ENCODE assay signal across 11 mouse cellular contexts in the genomic region with DNA sequence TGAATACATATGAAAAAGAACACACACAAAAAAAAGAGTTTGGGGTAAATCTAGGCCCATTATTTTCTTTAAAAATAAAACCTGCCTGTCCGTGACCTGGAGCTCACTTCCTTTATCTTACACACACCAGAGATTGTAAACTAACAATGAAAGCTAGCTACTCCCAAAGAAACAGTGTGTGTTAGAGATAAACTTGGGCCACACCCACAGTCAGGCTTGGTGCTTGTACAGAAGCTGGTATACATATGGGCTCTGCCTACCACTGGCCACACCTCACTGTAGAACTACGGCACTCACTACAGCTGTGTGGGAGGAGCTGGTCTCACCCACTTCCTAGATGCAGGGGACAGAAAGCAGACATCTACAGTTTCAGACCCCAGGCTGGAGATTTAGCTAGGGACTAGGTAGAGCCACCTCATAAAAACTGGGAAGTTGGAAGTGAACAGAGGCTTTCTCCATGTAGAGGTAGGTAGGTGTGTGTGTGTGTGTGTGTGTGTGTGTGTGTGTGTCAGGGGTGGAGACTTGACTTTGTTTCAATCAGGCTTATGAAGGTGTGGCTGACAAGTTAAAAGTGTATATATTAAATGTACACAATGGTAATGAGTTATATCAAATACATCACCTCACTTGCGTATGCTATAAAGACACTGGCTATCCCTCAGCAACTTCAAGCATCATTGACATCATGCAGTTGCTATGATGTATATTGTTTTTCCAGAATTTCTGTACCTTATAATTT. TPM values are rescaled to one million over a fixed set of nuclear protein-coding genes. Genes with fewer than 3 reads are reported as not detected.
DNase-seq lines count a peak whose midpoint lies in the region; ATAC-seq lines count a peak whose summit lies in the region.
"Had no signal": no experiment of that assay in that cellular context is flagged by ENCODE, and none has a peak within 500 bp of the region (broad histone marks: within the 10 kb centered on the region; RNA-seq: fewer than 3 reads in every experiment).

No protein-coding gene starts in this region.

- no peaks in the 10 kb centered on the region for H3K36me3 ChIP-seq in lung, embryonic 15.5 days
- no peaks in the 10 kb centered on the region for H3K36me3 ChIP-seq in liver, embryonic 15.5 days (replicated peaks)
- H3K36me3 ChIP-seq in forebrain, embryonic 13.5 days (ENCODE audit: poor library complexity, severe bottlenecking), result peaks cover 4% of the 10 kb centered on the region; the same call in 1 of the 2 replicates

- H3K27me3 ChIP-seq in lung, embryonic 15.5 days, result no peaks in the 10 kb centered on the region
- H3K27me3 ChIP-seq in liver, embryonic 15.5 days, result no peaks in the 10 kb centered on the region
- H3K27me3 ChIP-seq in forebrain, embryonic 13.5 days, result no peaks in the 10 kb centered on the region
- H3K27me3 ChIP-seq: Patski had no signal

- ATAC-seq in lung, embryonic 15.5 days (ENCODE audit: borderline replicate concordance, extremely low read depth, low FRiP score, low TSS enrichment), result peak; percentile 49; the same call in 1 of the 2 replicates
- peak; percentile 100 for ATAC-seq in liver, embryonic 15.5 days (ENCODE audit: insufficient read depth)
- no peak for ATAC-seq in forebrain, embryonic 13.5 days
- ATAC-seq: Patski had no signal

- no peak for DNase-seq in lung, postnatal 14 days
- DNase-seq in c-Kit-positive CD71-positive TER-119-negative erythroid progenitor cells, embryonic 14.5 days (ENCODE audit: low read depth), result peak; percentile 96
- DNase-seq in thymus, postnatal 25 days, result peak; percentile 41
- no peak for DNase-seq in gastrocnemius, postnatal 4 days (ENCODE audit: low spot score in 2 of 2)
- DNase-seq in right cerebral cortex, postnatal 14 days, result no peak
- DNase-seq: layer of hippocampus, postnatal 36 days; midbrain, embryonic 14.5 days had no signal

- peaks cover 19% of the 10 kb centered on the region for H3K4me1 ChIP-seq in lung, embryonic 15.5 days
- peaks cover 29% of the 10 kb centered on the region for H3K4me1 ChIP-seq in liver, embryonic 15.5 days (replicated peaks)
- H3K4me1 ChIP-seq in forebrain, embryonic 13.5 days, result peaks cover 14% of the 10 kb centered on the region

- H3K9me3 ChIP-seq in lung, embryonic 15.5 days, result no peaks in the 10 kb centered on the region
- no peaks in the 10 kb centered on the region for H3K9me3 ChIP-seq in liver, embryonic 15.5 days (replicated peaks)
- no peaks in the 10 kb centered on the region for H3K9me3 ChIP-seq in forebrain, embryonic 13.5 days (replicated peaks)

- H3K27ac ChIP-seq in lung, embryonic 15.5 days, result no peak overlapping the region
- H3K27ac ChIP-seq in liver, embryonic 15.5 days (replicated peaks), result peak overlapping the region; percentile 60
- no peak overlapping the region for H3K27ac ChIP-seq in forebrain, embryonic 13.5 days

- no peak overlapping the region for H3K9ac ChIP-seq in lung, embryonic 15.5 days
- no peak overlapping the region for H3K9ac ChIP-seq in liver, embryonic 15.5 days
- H3K9ac ChIP-seq in forebrain, embryonic 13.5 days, result no peak overlapping the region

- no peak overlapping the region for H3K4me3 ChIP-seq in lung, embryonic 15.5 days
- H3K4me3 ChIP-seq in liver, embryonic 15.5 days (replicated peaks), result no peak overlapping the region
- H3K4me3 ChIP-seq in forebrain, embryonic 13.5 days, result no peak overlapping the region

- H3K4me2 ChIP-seq in lung, embryonic 15.5 days, result no peak overlapping the region
- H3K4me2 ChIP-seq in liver, embryonic 15.5 days, result peak overlapping the region; percentile 43
- no peak overlapping the region for H3K4me2 ChIP-seq in forebrain, embryonic 13.5 days

- WGBS in lung, embryonic 15.5 days, result 66% methylated on average over 3 of the region's 3 CpGs
- 35% methylated on average over 3 of the region's 3 CpGs for WGBS in liver, embryonic 15.5 days (ENCODE audit: insufficient replicate concordance)
- 89% methylated on average over 3 of the region's 3 CpGs for WGBS in forebrain, embryonic 13.5 days

RNA-seq across cellular contexts. Expression of a gene that starts 41.2 kb away (rescaled TPM):
- 3.0 and 4.0 TPM in 2 replicates for polyA plus RNA-seq in lung, embryonic 15.5 days (2015; fragmentation: Nextera tagmentation; extraction: Ambion mirVana)
- 0.60 and 0.67 TPM in 2 replicates for polyA plus RNA-seq in liver, embryonic 15.5 days (2015; fragmentation: Nextera tagmentation; extraction: Ambion mirVana)
- total RNA-seq in gastrocnemius, postnatal 4 days (2021), result 1 to 10 TPM; 4.3 to 5.8 TPM
- polyA plus RNA-seq in forebrain, embryonic 13.5 days (2015; fragmentation: Nextera tagmentation; extraction: Ambion mirVana), result 25.4 and 27.5 TPM in 2 replicates

Comparison
In these comparisons a context has a peak if more than half of its experiments do, and no peak if none do; other contexts are left out.
1. DNase-seq: peak in c-Kit-positive CD71-positive TER-119-negative erythroid progenitor cells, embryonic 14.5 days (single experiment) and thymus, postnatal 25 days (single experiment); none in lung, postnatal 14 days (single experiment), gastrocnemius, postnatal 4 days (0 of 2) and right cerebral cortex, postnatal 14 days (single experiment).